Mouse (Mus musculus): ENCODE results near the gene Fbxo44. TPM values are rescaled to one million over a fixed set of nuclear protein-coding genes. Genes with fewer than 3 reads are reported as not detected.

The Fbxo44 gene
- total and polyA plus RNA-seq, 3 experiments = 2.3 to 6.2 TPM; not detected in 1

DNA sequence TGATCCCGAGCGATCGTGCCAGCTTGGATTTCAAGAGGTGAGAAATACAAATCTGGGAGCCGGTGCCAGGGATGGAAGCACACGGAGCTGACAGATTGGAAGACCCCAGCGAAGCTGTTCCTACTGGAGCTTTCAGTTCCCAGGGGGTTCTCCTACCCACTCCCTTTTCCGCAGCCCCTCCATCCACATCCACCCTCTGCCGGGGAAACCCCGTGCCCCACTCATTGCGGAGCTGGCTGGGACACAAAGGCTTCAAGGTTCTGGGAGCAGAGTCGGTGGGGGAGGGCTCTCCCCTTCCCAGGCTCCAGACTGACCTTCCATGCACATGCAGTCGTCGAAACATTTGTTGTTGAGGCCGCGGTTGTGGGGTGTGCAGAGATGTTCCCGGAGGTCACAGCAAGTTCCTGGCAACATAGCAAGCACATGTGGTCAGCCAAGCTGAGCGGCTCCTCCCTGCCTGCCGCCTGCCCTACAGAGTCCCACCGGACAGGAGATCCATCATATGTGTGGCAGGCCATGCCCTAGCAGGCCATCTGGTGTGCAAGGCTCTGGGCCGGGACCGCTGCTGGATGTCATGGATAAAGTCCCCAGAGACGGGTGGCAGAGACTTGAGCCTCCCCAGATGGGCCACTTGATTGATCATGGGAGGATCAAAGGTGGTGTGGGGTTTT is 52.5 kb downstream of the Fbxo44 start:
- Histone ChIP-seq H3K9ac (ENCODE audit: control insufficient read depth, low read depth, low read length, poor library complexity, severe bottlenecking) (no peak overlapping the region), H3K9me3 (replicated peaks; ENCODE audit: insufficient read depth, low read length) (no peaks in the 10 kb centered on the region), H3K4me3 (ENCODE audit: control insufficient read depth in 1 of 2, insufficient read depth in 1 of 2, low read depth in 2 of 2, low read length in 2 of 2) (no peak overlapping the region), H3K36me3 (ENCODE audit: control insufficient read depth in 1 of 2, insufficient read depth in 2 of 2, low read length in 2 of 2) (no peaks in the 10 kb centered on the region; a peak in 1 of 4 replicates), H3K4me1 (ENCODE audit: control insufficient read depth in 1 of 2, insufficient read depth in 2 of 2, low read length in 2 of 2) (peaks cover 0 to 7% of the 10 kb centered on the region in 2 experiments; a peak in 1 of 4 replicates), H3K27ac (ENCODE audit: control insufficient read depth, low read depth, low read length) (no peak overlapping the region), H3K79me2 (ENCODE audit: control insufficient read depth, insufficient read depth, low read length, poor library complexity) (no peaks in the 10 kb centered on the region), H3K27me3 (ENCODE audit: control insufficient read depth in 1 of 2, insufficient read depth in 2 of 2, low read length in 2 of 2) (no peaks in the 10 kb centered on the region)
- TF ChIP-seq E2F4 (IDR thresholded peaks at IDR 0.05; ENCODE audit: borderline replicate concordance, low read depth, low read length) (no peak), HCFC1 (IDR thresholded peaks at IDR 0.05; ENCODE audit: low read depth, low read length) (no peak), ZC3H11A (IDR thresholded peaks at IDR 0.05; ENCODE audit: low read depth, low read length) (no peak), NRF1 (IDR thresholded peaks at IDR 0.05; ENCODE audit: insufficient read depth, low read depth, low read length, poor library complexity, severe bottlenecking) (no peak), ETS1 (IDR thresholded peaks at IDR 0.05; ENCODE audit: low read depth, low read length) (no peak), MYC (IDR thresholded peaks at IDR 0.05; ENCODE audit: low read depth, low read length) (no peak), KAT2A (conservative IDR thresholded peaks at IDR 0.05; ENCODE audit: low read depth, low read length) (no peak)
- no peak for DNase-seq (ENCODE audit: low read depth, low spot score)

GRCm38 (mm10) chr4:148104146-148104545 is 56.1 kb downstream of the Fbxo44 start:
- TF ChIP-seq CTCF (IDR thresholded peaks at IDR 0.05 in 2 of 3, conservative IDR thresholded peaks at IDR 0.05 in 1 of 3; ENCODE audit: control insufficient read depth in 1 of 3, insufficient read depth in 1 of 3, low read depth in 2 of 3, low read length in 3 of 3, poor library complexity in 1 of 3, severe bottlenecking in 1 of 3) (no peak), ZNF384 (IDR thresholded peaks at IDR 0.05; ENCODE audit: low read depth, low read length) (no peak), TCF12 (IDR thresholded peaks at IDR 0.05; ENCODE audit: low read depth, low read length) (no peak), TAL1 (IDR thresholded peaks at IDR 0.05; ENCODE audit: low read length) (no peak), NRF1 (IDR thresholded peaks at IDR 0.05; ENCODE audit: insufficient read depth, low read depth, low read length, poor library complexity, severe bottlenecking) (no peak), JUND (IDR thresholded peaks at IDR 0.05; ENCODE audit: low read depth, low read length) (no peak), TBP (IDR thresholded peaks at IDR 0.05; ENCODE audit: low read depth, low read length) (no peak), ZKSCAN1 (IDR thresholded peaks at IDR 0.05; ENCODE audit: low read depth, low read length) (no peak), USF2 (IDR thresholded peaks at IDR 0.05; ENCODE audit: borderline replicate concordance in 1 of 2, insufficient read depth in 1 of 2, low read depth in 1 of 2, low read length in 2 of 2) (no peak), ELF1 (IDR thresholded peaks at IDR 0.05; ENCODE audit: low read depth, low read length) (no peak), KAT2A (conservative IDR thresholded peaks at IDR 0.05; ENCODE audit: low read depth, low read length) (no peak), UBTF (IDR thresholded peaks at IDR 0.05; ENCODE audit: borderline replicate concordance, insufficient read depth, low read depth, low read length) (no peak), GATA1 (IDR thresholded peaks at IDR 0.05; ENCODE audit: low read depth, low read length) (no peak), CHD2 (IDR thresholded peaks at IDR 0.05; ENCODE audit: low read length) (no peak), MXI1 (IDR thresholded peaks at IDR 0.05; ENCODE audit: low read depth, low read length) (no peak)
- peaks cover 0 to 4% of the 10 kb centered on the region in 2 experiments; a peak in 1 of 4 replicates for H3K4me1 ChIP-seq (ENCODE audit: control insufficient read depth in 1 of 2, insufficient read depth in 2 of 2, low read length in 2 of 2)

More at GRCm38 (mm10) chr4:148104146-148104545, 56.1 kb downstream of the Fbxo44 start:
- H3K36me3 ChIP-seq (ENCODE audit: control insufficient read depth in 1 of 2, insufficient read depth in 2 of 2, low read length in 2 of 2) = no peaks in the 10 kb centered on the region; a peak in 1 of 4 replicates
- DNase-seq (ENCODE audit: low read depth, low spot score) = no peak
- H3K27me3 ChIP-seq (ENCODE audit: control insufficient read depth in 1 of 2, insufficient read depth in 2 of 2, low read length in 2 of 2) = no peaks in the 10 kb centered on the region; a peak in 1 of 4 replicates
- H3K27ac ChIP-seq (ENCODE audit: control insufficient read depth, low read depth, low read length) = no peak overlapping the region
- H3K9me3 ChIP-seq (replicated peaks; ENCODE audit: insufficient read depth, low read length) = no peaks in the 10 kb centered on the region
- H3K4me3 ChIP-seq (ENCODE audit: control insufficient read depth in 1 of 2, insufficient read depth in 1 of 2, low read depth in 2 of 2, low read length in 2 of 2) = no peak overlapping the region
- no peaks in the 10 kb centered on the region for H3K79me2 ChIP-seq (ENCODE audit: control insufficient read depth, insufficient read depth, low read length, poor library complexity)
- H3K9ac ChIP-seq (ENCODE audit: control insufficient read depth, low read depth, low read length, poor library complexity, severe bottlenecking) = no peak overlapping the region
